Mouse (Mus musculus) forebrain, embryonic 16.5 days (tissue): ENCODE measurements around the gene Cadps. TPM values are rescaled to one million over a fixed set of nuclear protein-coding genes. Genes with fewer than 3 reads are reported as not detected.

Experiments used
- ATAC-seq: fragments of 200-750 bp; cut with Nextera tagmentation; 2 replicates; pipeline ENCODE4 v1.8.0; 2017; ENCODE audit warnings: mild to moderate bottlenecking, moderate library complexity
- H3K27ac ChIP-seq: fragments of 300-500 bp; sonication (generic); 2 replicates; pipeline ENCODE4 v1.5.1; 2014; ENCODE audit warnings: low read length, control low read depth
- H3K27me3 ChIP-seq: fragments of 300-500 bp; sonication (generic); replicated peaks from 2 replicates; pipeline ENCODE4 v1.6.1; 2014; ENCODE audit warnings: low read length; ENCODE audit not compliant: control insufficient read depth, insufficient read depth
- H3K36me3 ChIP-seq: fragments of 300-500 bp; sonication (generic); 2 replicates; pipeline ENCODE4 v1.6.1; 2014; ENCODE audit not compliant: control insufficient read depth, insufficient read depth
- H3K4me1 ChIP-seq: fragments of 300-500 bp; sonication (generic); replicated peaks from 2 replicates; pipeline ENCODE4 v1.6.1; 2014; ENCODE audit warnings: low read length; ENCODE audit not compliant: control insufficient read depth, insufficient read depth
- H3K4me2 ChIP-seq: fragments of 300-500 bp; sonication (generic); 2 replicates; pipeline ENCODE4 v1.6.1; 2014; ENCODE audit warnings: mild to moderate bottlenecking, low read length, control low read depth
- H3K4me3 ChIP-seq: fragments of 300-500 bp; sonication (generic); replicated peaks from 2 replicates; pipeline ENCODE4 v1.5.1; 2014; ENCODE audit warnings: mild to moderate bottlenecking, low read length, control low read depth
- H3K9ac ChIP-seq: fragments of 300-500 bp; sonication (generic); replicated peaks from 2 replicates; pipeline ENCODE4 v1.6.1; 2014; ENCODE audit warnings: low read depth, low read length, control low read depth
- H3K9me3 ChIP-seq: fragments of 300-500 bp; sonication (generic); 2 replicates; pipeline ENCODE4 v1.6.1; 2016; ENCODE audit warnings: low read length; ENCODE audit not compliant: control insufficient read depth
- WGBS: fragments of 180-500 bp; shearing (Covaris S2); extraction: QIAGEN DNeasy Blood & Tissue Kit; methylation state at CpG from one replicate; pipeline ENCODE4 v1.1.7; 2014; 5-methylcytosine and 5-hydroxymethylcytosine counted together
- polyA plus RNA-seq: library from polyadenylated mRNA; unstranded; fragments of >200 nt; fragmentation: Nextera tagmentation; extraction: Ambion mirVana; gene quantifications from 2 replicates; pipeline ENCODE4 v1.2.1, GENCODE M21; 2015

The Cadps gene
- polyA plus RNA-seq, 1 experiment from 2014 or later, result 30.3 TPM

DNA sequence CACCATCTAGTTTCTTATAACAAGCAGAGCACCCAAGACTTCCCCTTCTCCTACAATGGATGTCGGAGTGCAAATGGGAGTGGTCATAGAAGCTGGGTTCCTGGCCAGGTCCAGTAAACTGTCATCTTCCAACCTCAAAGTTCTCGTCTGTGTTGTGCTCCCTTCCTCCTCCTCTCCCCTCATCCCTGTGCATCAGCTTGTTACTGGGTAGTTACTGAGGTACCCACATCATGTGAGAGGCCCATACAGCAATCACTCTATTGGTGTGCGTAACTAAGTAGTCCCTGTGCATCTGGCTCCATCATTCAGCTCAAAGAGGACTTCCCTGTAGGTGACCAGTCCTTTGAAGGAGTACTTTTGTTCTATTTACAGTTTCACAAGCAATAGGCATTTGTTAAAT is 292.3 kb downstream of the Cadps start:
- WGBS, result 62% methylated on average over 3 of the region's 3 CpGs
- Histone ChIP-seq H3K4me1 (peaks cover 11% of the 10 kb centered on the region), H3K9ac (no peak overlapping the region), H3K27me3 (no peaks in the 10 kb centered on the region), H3K27ac (no peak overlapping the region), H3K9me3 (no peaks in the 10 kb centered on the region), H3K4me2 (no peak overlapping the region; the same call in 1 of the 2 replicates), H3K4me3 (no peak overlapping the region), H3K36me3 (no peaks in the 10 kb centered on the region)
- peak; percentile 43 for ATAC-seq

DNA sequence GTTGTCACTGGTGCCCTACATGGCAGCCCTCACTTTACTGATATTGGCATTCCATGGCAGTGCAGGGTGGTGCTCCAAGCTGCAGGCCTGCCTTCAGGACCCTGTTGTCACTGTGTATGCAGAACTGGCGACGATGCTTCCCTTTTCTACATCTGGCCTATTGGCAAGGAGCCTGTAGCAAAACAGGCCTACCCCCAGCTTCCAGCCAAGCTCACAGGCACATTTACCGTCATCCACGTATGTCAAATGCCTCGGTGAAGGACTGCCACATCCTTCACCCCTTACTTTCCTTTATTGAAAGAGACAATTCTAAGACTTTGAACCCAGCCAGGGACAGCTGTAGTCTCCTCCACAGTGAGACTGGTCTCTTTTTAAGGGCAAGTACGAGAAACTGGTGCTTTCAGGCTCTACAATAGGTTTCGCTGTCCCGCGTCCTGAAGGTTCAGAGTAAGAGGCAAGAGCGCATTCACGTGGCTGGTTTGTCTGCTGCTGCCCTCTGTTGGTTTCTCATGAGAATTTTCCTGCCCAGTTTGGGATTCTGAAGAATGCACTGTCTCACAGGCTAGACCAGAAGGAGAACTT is 292.8 kb downstream of the Cadps start:
- H3K36me3 ChIP-seq, result no peaks in the 10 kb centered on the region
- peak overlapping the region; percentile 39 for H3K4me2 ChIP-seq
- H3K4me1 ChIP-seq, result peaks cover 11% of the 10 kb centered on the region
- H3K9ac ChIP-seq, result peak overlapping the region; percentile 35; the same call in 1 of the 2 replicates
- no peaks in the 10 kb centered on the region for H3K27me3 ChIP-seq
- H3K9me3 ChIP-seq, result no peaks in the 10 kb centered on the region
- ATAC-seq, result peak; percentile 69
- no peak overlapping the region; the same call in 1 of the 2 replicates for H3K4me3 ChIP-seq
- peak overlapping the region; percentile 60 for H3K27ac ChIP-seq
- WGBS, result 4% methylated on average over 11 of the region's 11 CpGs

DNA sequence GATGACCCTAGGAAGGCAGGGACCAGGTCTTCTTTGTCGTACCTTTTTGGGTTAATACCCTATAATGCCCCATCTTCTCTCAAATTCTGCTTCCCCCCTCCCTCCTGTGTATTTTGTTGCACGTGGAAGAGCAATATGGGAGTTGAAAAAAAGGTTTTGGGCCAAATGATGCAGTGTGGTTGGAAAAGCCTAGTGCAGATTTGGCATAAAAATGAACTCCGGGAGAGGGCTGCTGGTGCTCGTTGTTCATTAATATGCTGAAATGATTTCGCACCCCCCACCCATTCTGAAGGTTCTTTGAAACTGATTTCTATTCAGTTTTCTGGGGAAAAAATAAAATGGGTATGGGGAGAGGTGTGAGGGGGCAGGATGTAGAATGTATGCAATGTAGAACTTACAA is 295.6 kb downstream of the Cadps start:
- Histone ChIP-seq H3K36me3 (peaks cover 2% of the 10 kb centered on the region; the same call in 1 of the 2 replicates), H3K9me3 (no peaks in the 10 kb centered on the region), H3K27me3 (no peaks in the 10 kb centered on the region), H3K9ac (no peak overlapping the region), H3K4me3 (no peak overlapping the region), H3K27ac (peak overlapping the region; percentile 8; the same call in 1 of the 2 replicates), H3K4me2 (no peak overlapping the region), H3K4me1 (peaks cover 11% of the 10 kb centered on the region)
- ATAC-seq, result 0 out of 2 replicates have a peak, but pooled peaks have one; percentile 11
- 54% methylated on average over 5 of the region's 5 CpGs for WGBS

DNA sequence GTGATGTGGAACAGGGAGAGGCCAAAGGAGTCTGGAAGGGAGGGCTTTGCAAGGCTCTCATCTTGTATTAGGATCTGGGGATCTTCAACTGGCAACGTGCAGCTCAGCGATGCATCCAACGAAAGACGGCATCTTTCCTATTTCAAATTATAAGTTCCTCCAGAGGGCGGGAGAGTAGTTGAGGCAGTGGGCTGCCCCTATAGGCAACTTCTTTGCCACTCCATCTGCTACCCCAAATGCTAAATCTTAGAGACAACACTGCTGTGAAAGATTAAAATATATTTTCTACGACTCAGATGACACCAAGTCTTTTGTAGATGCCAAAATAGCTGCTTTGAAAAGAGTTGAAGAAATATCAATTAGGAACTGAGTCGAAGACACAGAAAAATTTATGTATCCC is 315.9 kb downstream of the Cadps start:
- Histone ChIP-seq H3K9ac (no peak overlapping the region), H3K36me3 (0 out of 2 replicates have a peak, but pooled peaks cover 2% of the 10 kb centered on the region), H3K27me3 (no peaks in the 10 kb centered on the region), H3K4me1 (peaks cover 3% of the 10 kb centered on the region; the same call in 1 of the 2 replicates), H3K9me3 (no peaks in the 10 kb centered on the region), H3K4me2 (no peak overlapping the region), H3K27ac (peak overlapping the region; percentile 51; the same call in 1 of the 2 replicates), H3K4me3 (no peak overlapping the region)
- WGBS, result 73% methylated on average over 7 of the region's 7 CpGs
- ATAC-seq, result peak; percentile 82

DNA sequence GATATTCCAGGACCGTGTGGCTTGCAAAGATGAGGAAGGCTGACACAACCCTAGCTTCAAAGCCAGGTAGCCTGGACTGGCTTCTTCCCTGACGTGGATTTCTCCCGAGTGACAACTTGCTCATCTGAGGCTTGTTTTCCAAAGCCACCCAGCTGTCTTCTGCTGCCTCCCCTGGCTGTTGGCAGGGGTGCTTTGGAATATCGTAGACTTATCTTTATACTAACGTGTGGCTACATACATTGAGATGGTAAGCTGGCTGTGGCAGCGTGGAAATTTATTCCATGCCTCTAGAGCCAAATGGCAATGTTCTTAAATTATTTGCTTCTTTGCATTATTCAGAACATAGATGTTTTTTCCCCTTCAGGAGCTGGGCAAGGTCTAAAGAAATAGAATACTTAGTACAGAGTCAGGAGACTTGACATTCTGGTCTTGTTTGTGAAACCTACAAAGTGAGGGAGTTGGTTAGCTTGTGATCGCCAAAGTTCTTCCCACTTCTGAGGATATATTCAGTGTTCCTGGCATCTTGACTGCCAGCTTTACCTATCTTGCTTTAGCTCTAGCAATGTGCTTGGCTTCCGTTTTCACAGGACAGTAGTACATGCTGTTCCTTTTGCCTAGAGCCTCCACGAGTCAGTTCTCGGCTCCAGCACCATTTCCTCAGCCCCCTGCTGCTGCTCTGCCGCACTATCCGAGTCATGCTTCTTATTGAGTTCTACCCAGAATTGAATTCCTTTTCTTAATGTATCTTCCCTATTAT is 318.5 kb downstream of the Cadps start:
- no peak for ATAC-seq
- 82% methylated on average over 12 of the region's 12 CpGs for WGBS
- Histone ChIP-seq H3K27me3 (no peaks in the 10 kb centered on the region), H3K4me2 (no peak overlapping the region), H3K36me3 (peaks cover 6% of the 10 kb centered on the region), H3K27ac (no peak overlapping the region; the same call in 1 of the 2 replicates), H3K4me1 (peaks cover 3% of the 10 kb centered on the region; the same call in 1 of the 2 replicates), H3K9me3 (no peaks in the 10 kb centered on the region), H3K4me3 (no peak overlapping the region), H3K9ac (no peak overlapping the region)

DNA sequence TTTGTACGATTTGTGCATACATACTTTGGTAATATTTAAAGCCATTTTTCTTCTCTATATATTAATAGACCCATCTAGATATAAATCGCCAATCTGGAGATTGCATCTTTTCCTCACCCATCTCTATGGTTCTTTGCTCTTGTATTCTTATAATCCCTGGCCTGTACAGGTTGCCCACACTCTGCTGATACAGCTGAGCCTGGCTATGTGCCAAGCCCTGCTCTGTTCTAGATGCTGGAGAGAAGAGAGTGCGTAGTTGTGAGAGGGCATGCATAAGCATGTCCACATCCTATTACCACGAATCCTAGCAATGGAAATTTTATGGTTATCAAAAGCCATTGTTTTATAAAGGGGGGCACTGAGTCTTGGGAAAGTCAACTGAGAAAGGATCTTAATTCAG is 360.7 kb downstream of the Cadps start:
- Histone ChIP-seq H3K36me3 (no peaks in the 10 kb centered on the region), H3K9me3 (no peaks in the 10 kb centered on the region), H3K4me3 (no peak overlapping the region), H3K27me3 (no peaks in the 10 kb centered on the region), H3K9ac (no peak overlapping the region), H3K4me2 (no peak overlapping the region), H3K27ac (no peak overlapping the region), H3K4me1 (peaks cover 11% of the 10 kb centered on the region)
- ATAC-seq, result no peak
- WGBS, result 79% methylated on average over 4 of the region's 4 CpGs

DNA sequence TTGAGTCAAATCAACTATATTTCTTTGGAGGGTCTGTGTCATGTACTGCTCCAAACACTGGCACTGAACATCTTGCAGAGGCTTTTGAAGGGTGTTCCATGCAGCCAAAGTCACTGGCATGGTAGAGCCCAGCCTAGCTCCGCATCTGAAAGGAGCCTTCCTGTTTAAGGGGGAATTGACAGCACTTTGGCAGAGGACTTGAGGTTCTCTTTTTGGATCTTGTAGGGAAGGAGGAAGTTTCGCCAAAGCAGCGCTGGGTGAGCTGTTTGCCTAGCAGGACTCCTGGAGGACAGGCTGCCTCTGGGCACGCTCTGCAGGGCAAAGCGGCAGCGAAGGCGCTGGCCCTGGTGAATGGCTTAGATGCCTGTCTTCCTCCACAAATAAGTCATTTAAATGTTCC is 363.2 kb downstream of the Cadps start:
- Histone ChIP-seq H3K27me3 (no peaks in the 10 kb centered on the region), H3K4me2 (peak overlapping the region; percentile 10; the same call in 1 of the 2 replicates), H3K9me3 (no peaks in the 10 kb centered on the region), H3K9ac (no peak overlapping the region), H3K4me1 (peaks cover 11% of the 10 kb centered on the region), H3K27ac (peak overlapping the region; percentile 29), H3K4me3 (no peak overlapping the region), H3K36me3 (no peaks in the 10 kb centered on the region)
- 39% methylated on average over 7 of the region's 7 CpGs for WGBS
- peak; percentile 77 for ATAC-seq

DNA sequence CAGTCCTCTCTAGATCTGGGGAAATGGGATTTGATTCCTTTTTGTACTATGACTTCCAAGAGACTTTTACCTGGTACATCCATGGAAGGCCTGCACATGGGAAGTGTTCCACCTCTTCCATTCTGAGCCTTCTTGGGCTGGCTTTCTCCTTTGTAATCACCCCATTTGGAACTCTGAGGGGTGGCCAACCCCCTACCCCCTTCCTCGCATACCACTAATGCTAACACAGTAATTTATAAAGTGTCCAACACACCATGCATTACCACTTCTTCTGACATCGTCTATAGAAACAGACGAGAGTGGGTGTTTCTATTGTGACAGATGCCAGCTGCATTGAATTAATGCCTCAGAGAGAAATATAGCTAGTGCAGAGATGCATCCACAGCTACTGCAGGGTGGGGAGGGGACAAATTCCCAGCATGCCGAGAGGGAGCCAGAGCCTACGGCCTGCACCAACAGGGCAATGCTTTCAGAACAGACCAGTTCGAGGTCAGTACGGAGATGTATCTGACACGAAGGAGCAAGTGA is 367.8 kb downstream of the Cadps start:
- H3K4me3 ChIP-seq, result no peak overlapping the region
- H3K9ac ChIP-seq, result no peak overlapping the region
- no peaks in the 10 kb centered on the region for H3K9me3 ChIP-seq
- WGBS, result 45% methylated on average over 8 of the region's 8 CpGs
- no peak overlapping the region for H3K4me2 ChIP-seq
- H3K36me3 ChIP-seq, result no peaks in the 10 kb centered on the region
- no peaks in the 10 kb centered on the region for H3K27me3 ChIP-seq
- H3K4me1 ChIP-seq, result peaks cover 10% of the 10 kb centered on the region
- peak; percentile 70 for ATAC-seq
- H3K27ac ChIP-seq, result no peak overlapping the region

DNA sequence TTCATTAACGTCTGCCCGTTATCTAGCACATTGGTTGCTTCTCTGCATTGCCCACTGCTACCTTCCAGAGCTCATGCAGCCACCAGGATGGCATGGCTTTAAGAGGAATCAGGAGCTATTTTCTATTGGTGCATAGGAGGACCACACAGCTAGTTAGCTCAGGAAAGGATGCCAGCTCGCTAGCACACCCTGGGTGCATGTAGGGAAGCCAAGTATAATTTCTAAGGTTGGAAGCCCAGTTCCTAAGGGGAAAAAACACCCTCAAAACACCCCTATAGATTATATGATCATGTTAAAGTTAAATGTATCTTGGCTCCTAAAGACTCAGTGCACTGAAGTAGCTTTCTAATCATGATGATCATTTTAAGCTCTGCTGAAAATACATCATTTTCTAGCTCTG is 372.1 kb downstream of the Cadps start:
- Histone ChIP-seq H3K9ac (no peak overlapping the region), H3K36me3 (no peaks in the 10 kb centered on the region), H3K27ac (no peak overlapping the region), H3K4me3 (no peak overlapping the region), H3K4me1 (no peaks in the 10 kb centered on the region; the same call in 1 of the 2 replicates), H3K9me3 (no peaks in the 10 kb centered on the region), H3K4me2 (no peak overlapping the region), H3K27me3 (no peaks in the 10 kb centered on the region)
- no peak for ATAC-seq
- WGBS, result 55% methylated on average over 3 of the region's 3 CpGs
